9 mouse cellular contexts compared by ENCODE assay signal in the genomic region with DNA sequence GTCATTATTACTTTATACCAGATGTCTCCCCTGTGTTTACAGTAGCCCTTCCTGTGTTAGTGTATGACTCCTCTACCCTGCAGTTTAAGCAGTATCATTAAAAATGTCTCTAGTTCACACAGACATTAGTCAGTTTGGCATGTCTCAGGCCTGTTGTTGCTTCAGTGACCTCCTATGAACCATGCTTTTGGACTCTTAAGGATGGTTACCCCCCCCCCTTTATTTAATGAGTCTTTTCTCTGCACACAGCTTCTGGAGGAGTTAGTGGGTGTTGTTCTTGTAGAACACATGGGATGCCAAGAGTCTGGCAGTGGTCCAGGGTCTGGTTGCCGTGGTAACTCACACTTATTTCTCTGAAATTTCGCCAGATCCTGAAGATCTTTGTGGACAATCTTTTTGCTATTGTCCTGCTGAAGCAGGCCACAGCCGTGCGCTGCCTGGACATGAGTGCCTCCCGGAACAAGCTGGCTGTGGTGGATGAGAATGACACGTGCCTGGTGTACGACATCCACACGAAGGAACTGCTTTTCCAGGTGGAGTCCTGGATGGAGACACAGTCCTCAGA. TPM values are rescaled to one million over a fixed set of nuclear protein-coding genes. Genes with fewer than 3 reads are reported as not detected.
DNase-seq lines count a peak whose midpoint lies in the region; ATAC-seq and TF ChIP-seq lines count a peak whose summit lies in the region.
"Had no signal": no experiment of that assay in that cellular context is flagged by ENCODE, and none has a peak within 500 bp of the region (broad histone marks: within the 10 kb centered on the region; RNA-seq: fewer than 3 reads in every experiment).

No protein-coding gene starts in this region.

- DNase-seq in kidney, adult 2 months: peak; percentile 40
- DNase-seq in kidney, adult 11 months: no peak
- DNase-seq in embryonic facial prominence, embryonic 14.5 days (ENCODE audit: low spot score): peak; percentile 57
- DNase-seq in heart, postnatal 36 days: peak; percentile 40 to 47
- peak; percentile 69 to 72 for DNase-seq in layer of hippocampus, postnatal 36 days
- no peak for DNase-seq in retina, postnatal 1 day
- DNase-seq in retina, embryonic 14.5 days (ENCODE audit: low spot score): no peak

- H3K9me3 ChIP-seq in embryonic facial prominence, embryonic 14.5 days (ENCODE audit: control insufficient read depth, low read length): 0 out of 2 replicates have a peak, but pooled peaks cover 5% of the 10 kb centered on the region
- 0 out of 2 replicates have a peak, but pooled peaks cover 4% of the 10 kb centered on the region for H3K9me3 ChIP-seq in neural tube, embryonic 12.5 days

- no peak for TF ChIP-seq CTCF in kidney, adult 2 months (conservative IDR thresholded peaks at IDR 0.05; ENCODE audit: insufficient read depth, insufficient read length, low read depth, low read length)

- no peak overlapping the region for H3K4me3 ChIP-seq in kidney, adult 2 months (ENCODE audit: insufficient read depth, low read depth, low read length)
- H3K4me3 ChIP-seq in embryonic facial prominence, embryonic 14.5 days (ENCODE audit: low read depth, low read length): no peak overlapping the region
- no peak overlapping the region for H3K4me3 ChIP-seq in neural tube, embryonic 12.5 days
- H3K4me3 ChIP-seq: embryonic facial prominence, embryonic 12.5 days had no signal

- intact Hi-C loops in heart, postnatal 36 days (cut with DNase I): no loop called here

- no peak overlapping the region for H3K4me2 ChIP-seq in embryonic facial prominence, embryonic 14.5 days (ENCODE audit: low read depth, low read length)
- no peak overlapping the region for H3K4me2 ChIP-seq in neural tube, embryonic 12.5 days (replicated peaks)
- H3K4me2 ChIP-seq: embryonic facial prominence, embryonic 12.5 days had no signal

- H3K27ac ChIP-seq in kidney, adult 2 months (ENCODE audit: insufficient read depth, low read depth, low read length): no peak overlapping the region
- H3K27ac ChIP-seq in embryonic facial prominence, embryonic 14.5 days (replicated peaks; ENCODE audit: low read depth, low read length): no peak overlapping the region
- no peak overlapping the region for H3K27ac ChIP-seq in neural tube, embryonic 12.5 days
- H3K27ac ChIP-seq: embryonic facial prominence, embryonic 12.5 days had no signal

- peaks cover 5% of the 10 kb centered on the region; the same call in 1 of the 2 replicates for H3K36me3 ChIP-seq in kidney, adult 2 months (ENCODE audit: control insufficient read depth, insufficient read depth, low read length)
- H3K36me3 ChIP-seq in embryonic facial prominence, embryonic 14.5 days (ENCODE audit: control insufficient read depth, insufficient read depth, low read length): peaks cover 58% of the 10 kb centered on the region
- peaks cover 32% of the 10 kb centered on the region for H3K36me3 ChIP-seq in neural tube, embryonic 12.5 days

- H3K27me3 ChIP-seq in kidney, adult 2 months (replicated peaks; ENCODE audit: control insufficient read depth, insufficient read depth, low read length): no peaks in the 10 kb centered on the region
- H3K27me3 ChIP-seq in embryonic facial prominence, embryonic 14.5 days (replicated peaks; ENCODE audit: control insufficient read depth, insufficient read depth, low read length): no peaks in the 10 kb centered on the region
- H3K27me3 ChIP-seq in neural tube, embryonic 12.5 days (replicated peaks): no peaks in the 10 kb centered on the region
- H3K27me3 ChIP-seq: embryonic facial prominence, embryonic 12.5 days had no signal

- H3K9ac ChIP-seq in embryonic facial prominence, embryonic 14.5 days (ENCODE audit: low read depth, low read length): no peak overlapping the region
- no peak overlapping the region for H3K9ac ChIP-seq in neural tube, embryonic 12.5 days
- H3K9ac ChIP-seq: embryonic facial prominence, embryonic 12.5 days had no signal

- no peak for TF ChIP-seq POLR2A in kidney, adult 2 months (IDR thresholded peaks at IDR 0.05; ENCODE audit: low read depth, low read length)

- no peaks in the 10 kb centered on the region for H3K4me1 ChIP-seq in kidney, adult 2 months (ENCODE audit: control insufficient read depth, insufficient read depth, low read length)
- H3K4me1 ChIP-seq in embryonic facial prominence, embryonic 14.5 days (ENCODE audit: control insufficient read depth, insufficient read depth, low read length): peaks cover 7% of the 10 kb centered on the region; the same call in 1 of the 2 replicates
- H3K4me1 ChIP-seq in neural tube, embryonic 12.5 days: peaks cover 17% of the 10 kb centered on the region

- ATAC-seq in embryonic facial prominence, embryonic 14.5 days (ENCODE audit: low read depth): no peak
- peak; percentile 56; the same call in 1 of the 2 replicates for ATAC-seq in neural tube, embryonic 12.5 days (ENCODE audit: low FRiP score, low read depth)

- WGBS in kidney, adult 2 months: 64% methylated on average over 8 of the region's 8 CpGs
- WGBS in embryonic facial prominence, embryonic 14.5 days: 70% methylated on average over 8 of the region's 8 CpGs
- WGBS in neural tube, embryonic 12.5 days: 49% methylated on average over 8 of the region's 8 CpGs

RNA-seq across cellular contexts. Expression of gene Ift122, which starts 38.3 kb away (rescaled TPM):
- 29.2 and 33.1 TPM in 2 replicates for polyA plus RNA-seq in kidney, adult 2 months (2012; rRNA removed)
- 20.4 and 21.8 TPM in 2 replicates for polyA plus RNA-seq in embryonic facial prominence, embryonic 14.5 days (2014; fragmentation: Nextera tagmentation; extraction: Ambion mirVana)
- 1 to 10 TPM; 9.1 to 9.4 TPM for total RNA-seq in heart, postnatal 36 days (2021)
- total RNA-seq in layer of hippocampus, postnatal 36 days (2021): 10 to 100 TPM; 31.6 to 35.3 TPM
- polyA plus RNA-seq in neural tube, embryonic 12.5 days (2016; fragmentation: Nextera tagmentation; extraction: Ambion mirVana): 24.6 and 28.7 TPM in 2 replicates

RNA-seq across cellular contexts. Expression of gene Mbd4, which starts 38.4 kb away (rescaled TPM):
- polyA plus RNA-seq in kidney, adult 2 months (2012; rRNA removed): 1.6 and 1.9 TPM in 2 replicates
- polyA plus RNA-seq in embryonic facial prominence, embryonic 14.5 days (2014; fragmentation: Nextera tagmentation; extraction: Ambion mirVana): 13.3 and 13.4 TPM in 2 replicates
- total RNA-seq in heart, postnatal 36 days (2021): 1 to 10 TPM; 1.2 TPM
- total RNA-seq in layer of hippocampus, postnatal 36 days (2021): 1 to 10 TPM; 5.0 to 6.8 TPM
- 18.2 and 19.1 TPM in 2 replicates for polyA plus RNA-seq in neural tube, embryonic 12.5 days (2016; fragmentation: Nextera tagmentation; extraction: Ambion mirVana)

RNA-seq across cellular contexts. Expression of gene Rho, which starts 40.0 kb away (rescaled TPM):
- 0.66 and 0.96 TPM in 2 replicates for polyA plus RNA-seq in kidney, adult 2 months (2012; rRNA removed)
- polyA plus RNA-seq in embryonic facial prominence, embryonic 14.5 days (2014; fragmentation: Nextera tagmentation; extraction: Ambion mirVana): 0.51 and 1.0 TPM in 2 replicates
- total RNA-seq in heart, postnatal 36 days (2021): not detected
- total RNA-seq in layer of hippocampus, postnatal 36 days (2021): under 1 TPM; 0.52 to 0.83 TPM
- 0.69 and 1.1 TPM in 2 replicates for polyA plus RNA-seq in neural tube, embryonic 12.5 days (2016; fragmentation: Nextera tagmentation; extraction: Ambion mirVana)

RNA-seq across cellular contexts. Expression of gene H1foo, which starts 53.2 kb away (rescaled TPM):
- not detected in 2 replicates for polyA plus RNA-seq in kidney, adult 2 months (2012; rRNA removed)
- polyA plus RNA-seq in embryonic facial prominence, embryonic 14.5 days (2014; fragmentation: Nextera tagmentation; extraction: Ambion mirVana): not detected in 2 replicates
- not detected for total RNA-seq in heart, postnatal 36 days (2021)
- total RNA-seq in layer of hippocampus, postnatal 36 days (2021): not detected
- polyA plus RNA-seq in neural tube, embryonic 12.5 days (2016; fragmentation: Nextera tagmentation; extraction: Ambion mirVana): not detected in 2 replicates
- polyA plus RNA-seq: embryonic facial prominence, embryonic 12.5 days had no signal

RNA-seq across cellular contexts. Expression of gene Efcab12, which starts 53.4 kb away (rescaled TPM):
- 2.2 and 2.3 TPM in 2 replicates for polyA plus RNA-seq in kidney, adult 2 months (2012; rRNA removed)
- polyA plus RNA-seq in embryonic facial prominence, embryonic 14.5 days (2014; fragmentation: Nextera tagmentation; extraction: Ambion mirVana): 0.79 and 0.89 TPM in 2 replicates
- total RNA-seq in heart, postnatal 36 days (2021): under 1 TPM; 0.35 to 0.53 TPM
- 1 to 10 TPM; 4.0 to 4.7 TPM for total RNA-seq in layer of hippocampus, postnatal 36 days (2021)
- 1.6 and 2.1 TPM in 2 replicates for polyA plus RNA-seq in neural tube, embryonic 12.5 days (2016; fragmentation: Nextera tagmentation; extraction: Ambion mirVana)

Comparison
In these comparisons a context has a peak if more than half of its experiments do, and no peak if none do; other contexts are left out.
1. DNase-seq: peak in kidney, adult 2 months (single experiment), embryonic facial prominence, embryonic 14.5 days (single experiment), heart, postnatal 36 days (2 of 2) and layer of hippocampus, postnatal 36 days (2 of 2); none in kidney, adult 11 months (single experiment), retina, postnatal 1 day (single experiment) and retina, embryonic 14.5 days (single experiment).